Mouse (Mus musculus): ENCODE results near the gene Zfp583. TPM values are rescaled to one million over a fixed set of nuclear protein-coding genes. Genes with fewer than 3 reads are reported as not detected.

The Zfp583 gene
- polyA plus RNA-seq, 1 experiment: 3.9 TPM

DNA sequence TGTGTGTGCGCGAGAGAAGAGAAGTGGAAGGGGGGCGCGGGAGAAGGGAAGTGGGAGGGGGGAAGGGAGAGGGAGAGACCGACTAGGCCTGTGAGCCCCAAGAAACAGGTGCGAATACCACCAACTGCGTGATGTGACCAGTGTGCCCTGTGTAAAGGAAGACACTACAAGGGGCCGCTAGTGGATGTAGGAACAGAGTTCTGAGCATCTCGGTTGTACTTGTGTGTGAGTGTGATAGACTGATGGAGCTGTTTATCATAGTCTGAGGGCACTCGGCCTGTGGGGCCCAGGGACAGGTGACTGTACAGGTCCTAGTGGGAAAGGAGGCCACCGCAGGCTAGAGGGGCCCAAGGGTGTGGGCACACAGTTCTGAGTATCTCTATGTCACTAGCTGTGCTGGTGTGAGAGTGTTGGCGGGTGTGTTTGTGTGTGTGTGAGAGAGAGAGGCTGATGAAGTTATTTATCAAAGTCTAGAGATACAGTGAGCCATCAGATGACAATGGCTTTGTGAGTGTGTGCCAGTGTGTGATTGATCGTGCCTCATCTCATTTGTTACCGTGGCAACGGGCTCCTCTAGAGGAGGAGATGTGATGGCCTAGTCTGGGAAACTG, 44.1 kb downstream of the Zfp583 start:
- Histone ChIP-seq H3K4me3 (ENCODE audit: insufficient read depth, low read length) (peak overlapping the region; percentile 60), H3K4me1 (ENCODE audit: control insufficient read depth, insufficient read depth, low read length) (peaks cover 26% of the 10 kb centered on the region), H3K27ac (ENCODE audit: insufficient read depth, low read depth, low read length) (no peak overlapping the region)
- TF ChIP-seq POLR2A (IDR thresholded peaks at IDR 0.05; ENCODE audit: borderline replicate concordance, low read depth, low read length) (no peak), CTCF (IDR thresholded peaks at IDR 0.05; ENCODE audit: low read depth, low read length) (no peak)

DNA sequence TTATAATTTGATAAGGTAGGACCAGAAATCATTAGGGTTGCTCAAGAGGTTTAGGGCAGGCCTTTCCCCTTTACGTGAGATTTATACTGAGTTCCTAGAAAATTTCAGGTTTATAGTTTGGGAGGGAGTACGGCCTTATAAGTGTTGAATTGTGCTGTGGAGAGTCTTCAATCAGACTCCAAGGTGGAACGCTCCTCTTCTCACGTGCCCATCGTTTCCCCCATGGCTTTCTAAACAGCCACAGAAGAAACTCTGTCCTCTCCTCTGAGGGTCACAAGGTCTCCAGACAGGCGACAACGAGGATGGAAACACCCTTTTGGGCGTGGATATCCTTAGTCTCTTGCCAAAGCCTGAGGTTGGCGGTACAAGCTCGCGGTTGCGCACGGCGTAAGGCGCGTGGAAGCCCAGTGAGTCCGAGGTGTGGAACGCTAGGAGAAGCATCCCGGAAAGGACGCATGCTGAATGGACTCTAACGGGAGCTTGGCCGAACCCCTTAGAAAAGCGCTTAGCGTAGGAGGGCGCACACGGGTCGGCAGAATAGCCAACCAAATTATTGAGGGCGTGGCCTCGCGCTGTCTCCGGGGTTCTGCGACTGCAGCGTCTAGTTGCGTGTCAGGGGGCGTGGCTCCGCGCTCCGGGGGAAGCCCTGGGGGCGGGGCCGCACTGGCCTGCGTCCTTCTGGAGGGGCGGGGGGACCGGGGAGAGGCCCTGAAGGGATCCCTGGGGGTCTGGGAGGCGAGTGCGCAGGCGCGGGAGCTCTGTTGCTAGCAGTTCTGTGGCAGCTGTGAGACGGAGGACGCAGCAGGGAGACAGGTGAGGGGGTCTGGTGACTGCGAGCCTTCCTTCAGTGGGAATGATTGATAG, 45.0 kb downstream of the Zfp583 start, which contains the start of gene Zfp667:
Gene Zfp667 (plus strand): TSS at position 738 of the 864 bp plus-strand sequence.
- TF ChIP-seq POLR2A (IDR thresholded peaks at IDR 0.05; ENCODE audit: borderline replicate concordance, low read depth, low read length) (no peak), CTCF (IDR thresholded peaks at IDR 0.05; ENCODE audit: low read depth, low read length) (no peak)
- peaks cover 26% of the 10 kb centered on the region for H3K4me1 ChIP-seq (ENCODE audit: control insufficient read depth, insufficient read depth, low read length)

GRCm38 (mm10) chr7:6285366-6285765, 45.7 kb downstream of the Zfp583 start:
- Histone ChIP-seq H3K4me3 (ENCODE audit: insufficient read depth, low read length) (peak overlapping the region; percentile 60), H3K4me1 (ENCODE audit: control insufficient read depth, insufficient read depth, low read length) (peaks cover 21% of the 10 kb centered on the region), H3K27ac (ENCODE audit: insufficient read depth, low read depth, low read length) (peak overlapping the region; percentile 59)
- no peak for TF ChIP-seq CTCF (IDR thresholded peaks at IDR 0.05; ENCODE audit: low read depth, low read length)
- TF ChIP-seq POLR2A (IDR thresholded peaks at IDR 0.05; ENCODE audit: borderline replicate concordance, low read depth, low read length): no peak

More for the DNA sequence above, 45.0 kb downstream of the Zfp583 start, which contains the start of gene Zfp667:
- H3K27ac ChIP-seq (ENCODE audit: insufficient read depth, low read depth, low read length): peak within 1 kb of the TSS; percentile 59
- H3K4me3 ChIP-seq (ENCODE audit: insufficient read depth, low read length): peak within 1 kb of the TSS; percentile 60

DNA sequence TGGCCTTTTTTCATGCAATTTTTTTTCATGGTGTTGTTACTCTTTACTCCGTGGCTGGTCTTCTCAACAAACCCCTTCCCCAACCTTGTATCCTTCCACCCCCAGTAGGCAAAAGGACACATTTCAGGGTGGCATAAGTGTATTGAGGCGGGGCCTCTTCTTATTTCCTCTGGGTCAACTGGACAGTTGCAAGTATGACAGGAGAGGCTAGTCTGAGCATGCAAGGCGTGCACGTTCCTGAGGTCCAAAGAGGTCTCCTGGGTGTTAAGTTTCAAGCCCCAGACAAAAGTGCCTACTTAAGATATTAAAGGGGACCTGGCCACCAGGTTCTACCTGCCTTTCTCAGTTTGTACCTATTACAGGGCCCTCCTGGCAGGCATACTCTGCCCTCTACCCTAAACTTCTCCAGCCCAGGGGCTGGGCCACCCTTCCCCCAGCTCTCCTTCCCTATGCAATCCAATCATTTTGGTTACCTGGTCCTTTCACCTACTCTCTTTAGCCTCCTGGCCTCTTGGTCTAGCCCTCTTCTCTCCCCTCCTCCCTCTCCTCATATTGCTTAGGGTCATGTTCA, 46.6 kb downstream of the Zfp583 start:
- H3K4me3 ChIP-seq (ENCODE audit: insufficient read depth, low read length): no peak overlapping the region
- no peak overlapping the region for H3K27ac ChIP-seq (ENCODE audit: insufficient read depth, low read depth, low read length)
- TF ChIP-seq CTCF (IDR thresholded peaks at IDR 0.05; ENCODE audit: low read depth, low read length): no peak
- no peak for TF ChIP-seq POLR2A (IDR thresholded peaks at IDR 0.05; ENCODE audit: borderline replicate concordance, low read depth, low read length)
- peaks cover 18% of the 10 kb centered on the region for H3K4me1 ChIP-seq (ENCODE audit: control insufficient read depth, insufficient read depth, low read length)

GRCm38 (mm10) chr7:6283451-6284075, 47.5 kb downstream of the Zfp583 start:
- Histone ChIP-seq H3K4me1 (ENCODE audit: control insufficient read depth, insufficient read depth, low read length) (peaks cover 18% of the 10 kb centered on the region), H3K27ac (ENCODE audit: insufficient read depth, low read depth, low read length) (peak overlapping the region; percentile 77)
- no peak; the same call in 1 of the 2 replicates for TF ChIP-seq CTCF (IDR thresholded peaks at IDR 0.05; ENCODE audit: low read depth, low read length)
- no peak for TF ChIP-seq POLR2A (IDR thresholded peaks at IDR 0.05; ENCODE audit: borderline replicate concordance, low read depth, low read length)

DNA sequence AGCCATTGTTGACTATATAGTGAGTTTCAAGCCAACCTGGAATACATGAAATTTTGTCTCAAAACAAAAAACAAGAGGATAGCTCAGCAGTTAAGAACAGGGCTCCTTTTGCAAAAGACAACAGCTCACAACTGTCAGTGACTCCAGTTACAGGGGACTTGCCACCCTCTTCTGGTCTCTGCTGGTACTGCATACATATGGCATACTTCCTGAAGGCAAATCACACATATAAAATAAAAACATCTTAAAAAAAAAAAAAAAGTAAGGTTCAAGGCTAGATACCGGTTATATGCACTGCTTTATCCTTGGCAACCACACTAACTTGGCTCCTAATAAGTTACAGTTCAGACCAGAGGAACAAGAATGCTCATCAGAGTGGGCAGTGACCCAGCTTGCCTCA, 48.3 kb downstream of the Zfp583 start:
- H3K4me1 ChIP-seq (ENCODE audit: control insufficient read depth, insufficient read depth, low read length): peaks cover 16% of the 10 kb centered on the region
- peak overlapping the region; percentile 72 for H3K4me3 ChIP-seq (ENCODE audit: insufficient read depth, low read length)
- TF ChIP-seq POLR2A (IDR thresholded peaks at IDR 0.05; ENCODE audit: borderline replicate concordance, low read depth, low read length) (no peak), CTCF (IDR thresholded peaks at IDR 0.05; ENCODE audit: low read depth, low read length) (no peak)
- H3K27ac ChIP-seq (ENCODE audit: insufficient read depth, low read depth, low read length): peak overlapping the region; percentile 31; the same call in 1 of the 2 replicates

More at GRCm38 (mm10) chr7:6283451-6284075, 47.5 kb downstream of the Zfp583 start:
- peak overlapping the region; percentile 72 for H3K4me3 ChIP-seq (ENCODE audit: insufficient read depth, low read length)

- Histone ChIP-seq H3K4me3 (ENCODE audit: insufficient read depth, low read length) (no peak overlapping the region), H3K27ac (ENCODE audit: insufficient read depth, low read depth, low read length) (no peak overlapping the region), H3K4me1 (ENCODE audit: control insufficient read depth, insufficient read depth, low read length) (no peaks in the 10 kb centered on the region)
- TF ChIP-seq POLR2A (IDR thresholded peaks at IDR 0.05; ENCODE audit: borderline replicate concordance, low read depth, low read length): no peak
- TF ChIP-seq CTCF (IDR thresholded peaks at IDR 0.05; ENCODE audit: low read depth, low read length): no peak
These were observed 53.2 kb downstream of the Zfp583 start for GRCm38 (mm10) chr7:6277906-6278305.

GRCm38 (mm10) chr7:6265695-6266094, 65.4 kb downstream of the Zfp583 start:
- H3K27ac ChIP-seq (ENCODE audit: insufficient read depth, low read depth, low read length): no peak overlapping the region
- H3K4me3 ChIP-seq (ENCODE audit: insufficient read depth, low read length): no peak overlapping the region
- TF ChIP-seq CTCF (IDR thresholded peaks at IDR 0.05; ENCODE audit: low read depth, low read length) (peak; percentile 40), POLR2A (IDR thresholded peaks at IDR 0.05; ENCODE audit: borderline replicate concordance, low read depth, low read length) (no peak)
- no peaks in the 10 kb centered on the region for H3K4me1 ChIP-seq (ENCODE audit: control insufficient read depth, insufficient read depth, low read length)

Other genes starting within 250 kb of the Zfp583 start
- gene Zfp787, start 175.3 kb downstream of the Zfp583 start, polyA plus RNA-seq (2012; ENCODE audit: insufficient read depth, insufficient read length, missing spikeins): 22.8 and 25.1 TPM in 2 replicates
- gene Zfp444, start 159.1 kb downstream of the Zfp583 start, polyA plus RNA-seq (2012; ENCODE audit: insufficient read depth, insufficient read length, missing spikeins): 21.8 and 24.2 TPM in 2 replicates
- gene Galp, start 134.2 kb downstream of the Zfp583 start, polyA plus RNA-seq (2012; ENCODE audit: insufficient read depth, insufficient read length, missing spikeins): not detected in 2 replicates
- gene Zscan5b, start 109.0 kb downstream of the Zfp583 start, polyA plus RNA-seq (2012; ENCODE audit: insufficient read depth, insufficient read length, missing spikeins): not detected in 2 replicates
- gene Epp13, start 78.6 kb downstream of the Zfp583 start, polyA plus RNA-seq (2012; ENCODE audit: insufficient read depth, insufficient read length, missing spikeins): not detected in 2 replicates
- 2.0 and 2.9 TPM in 2 replicates for gene Zfp667, start 44.7 kb downstream of the Zfp583 start, polyA plus RNA-seq (2012; ENCODE audit: insufficient read depth, insufficient read length, missing spikeins)
- 0.31 TPM in 1 of 2 replicates, not detected in the other for gene Gm3854, start 12.5 kb upstream of the Zfp583 start, polyA plus RNA-seq (2012; ENCODE audit: insufficient read depth, insufficient read length, missing spikeins)
- gene Zfp78, start 32.0 kb upstream of the Zfp583 start, polyA plus RNA-seq (2012; ENCODE audit: insufficient read depth, insufficient read length, missing spikeins): 2.5 and 2.7 TPM in 2 replicates
- gene Zfp28, start 52.0 kb upstream of the Zfp583 start, polyA plus RNA-seq (2012; ENCODE audit: insufficient read depth, insufficient read length, missing spikeins): 8.7 and 9.5 TPM in 2 replicates
- gene Smim17, start 67.4 kb upstream of the Zfp583 start, polyA plus RNA-seq (2012; ENCODE audit: insufficient read depth, insufficient read length, missing spikeins): 0.25 TPM in 1 of 2 replicates, not detected in the other
- 0.17 TPM in 1 of 2 replicates, not detected in the other for gene Gm20715, start 79.0 kb upstream of the Zfp583 start, polyA plus RNA-seq (2012; ENCODE audit: insufficient read depth, insufficient read length, missing spikeins)
- gene Olfr1344, start 107.4 kb upstream of the Zfp583 start, polyA plus RNA-seq (2012; ENCODE audit: insufficient read depth, insufficient read length, missing spikeins): not detected in 2 replicates
- gene Olfr1336, start 124.9 kb upstream of the Zfp583 start, polyA plus RNA-seq (2012; ENCODE audit: insufficient read depth, insufficient read length, missing spikeins): 0.11 TPM in 1 of 2 replicates, not detected in the other
- not detected in 2 replicates for gene Olfr1346, start 135.8 kb upstream of the Zfp583 start, polyA plus RNA-seq (2012; ENCODE audit: insufficient read depth, insufficient read length, missing spikeins)
- gene Olfr5, start 155.7 kb upstream of the Zfp583 start, polyA plus RNA-seq (2012; ENCODE audit: insufficient read depth, insufficient read length, missing spikeins): not detected in 2 replicates
- gene Olfr1347, start 168.5 kb upstream of the Zfp583 start, polyA plus RNA-seq (2012; ENCODE audit: insufficient read depth, insufficient read length, missing spikeins): not detected in 2 replicates
- not detected in 2 replicates for gene Olfr1348, start 177.5 kb upstream of the Zfp583 start, polyA plus RNA-seq (2012; ENCODE audit: insufficient read depth, insufficient read length, missing spikeins)
- not detected in 2 replicates for gene Olfr1349, start 191.7 kb upstream of the Zfp583 start, polyA plus RNA-seq (2012; ENCODE audit: insufficient read depth, insufficient read length, missing spikeins)
- not detected in 2 replicates for gene Olfr1350, start 233.6 kb upstream of the Zfp583 start, polyA plus RNA-seq (2012; ENCODE audit: insufficient read depth, insufficient read length, missing spikeins)

All from bone marrow macrophage, adult 2 months (primary cell).